Mouse (Mus musculus) left cerebral cortex, postnatal 14 days (tissue): Measurements from ENCODE around the gene Lyst. TPM values are rescaled to one million over a fixed set of nuclear protein-coding genes. Genes with fewer than 3 reads are reported as not detected.
A peak's percentile ranks its signal among the peaks of the same experiment; 100 is the strongest.
"Not testable (repeated sequence)": the region's sequence is repeated elsewhere in the genome, so short reads cannot be mapped to it uniquely, and the experiment has no call there.

Experiments
- DNase-seq, 2 experiments: peaks; one replicate each; pipeline ENCODE4 v3.0.0; 2021 to 2022; ENCODE audit warnings: low spot score in 2 of 2, mixed read lengths in 1 of 2
- intact Hi-C: fragments of 180-260 bp; cut with DNase I; formaldehyde crosslinking; loops from one replicate; pipeline ENCODE4 v1.15.1; 2025
- total RNA-seq, 2 experiments: library from RNA; stranded (reverse); gene quantifications; 2 replicates each; pipeline ENCODE4 v1.2.3; 2021

Gene Lyst
- total RNA-seq, 2 experiments from 2014 or later = 34.8 to 44.6 TPM

DNA sequence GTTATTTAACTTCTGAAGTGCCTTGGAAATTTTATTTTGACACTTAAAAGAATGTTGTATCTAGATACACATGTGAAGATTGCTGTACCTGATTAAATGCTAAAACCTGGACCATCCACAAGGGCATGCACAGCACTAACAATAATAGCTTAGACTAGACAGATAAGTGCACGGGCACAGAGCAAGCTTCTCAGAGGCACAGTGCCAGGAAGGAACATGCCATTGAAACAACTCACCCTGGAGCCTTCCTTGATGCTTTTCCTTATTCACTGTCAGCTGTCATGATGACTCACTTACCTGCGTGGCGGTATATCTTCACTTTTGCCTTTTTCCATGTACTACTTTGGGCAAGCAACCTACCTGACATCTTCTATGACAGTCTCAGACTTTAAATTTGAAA lies 155.7 kb downstream of the Lyst start:
- DNase-seq = no peak
- intact Hi-C loops = no loop called here

DNA sequence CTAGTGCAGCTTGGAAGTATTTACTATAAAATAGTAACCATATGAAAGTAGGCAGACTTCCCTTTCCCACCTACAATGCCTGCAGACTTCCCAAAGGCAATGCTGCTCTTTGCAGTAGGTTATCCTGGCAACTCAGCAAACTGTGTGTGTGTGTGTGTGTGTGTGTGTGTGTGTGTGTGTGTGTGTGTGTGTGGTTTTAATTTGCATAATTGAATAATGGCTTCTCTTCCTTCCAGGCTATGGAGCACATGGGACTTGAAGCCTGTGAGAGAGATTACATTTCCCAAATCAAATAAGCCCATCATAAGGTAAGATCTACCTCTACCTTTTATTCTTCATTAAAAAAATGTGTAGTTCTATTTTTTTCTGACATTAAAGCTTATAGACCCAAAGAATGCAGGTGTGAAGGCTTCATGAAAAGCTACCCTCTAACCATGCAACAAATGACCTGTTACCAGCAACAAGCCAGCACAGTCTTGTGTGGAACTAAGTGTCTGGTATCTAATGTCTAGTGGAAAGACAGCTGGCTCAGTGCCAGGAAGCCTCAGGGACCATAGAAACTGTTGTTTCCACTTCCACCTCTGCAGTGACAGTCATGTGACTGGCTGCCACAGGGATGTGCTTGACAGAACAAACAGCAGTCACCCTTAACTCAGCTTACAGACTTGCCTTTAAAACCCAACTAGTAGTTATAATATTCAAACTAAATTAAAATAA lies 185.7 kb downstream of the Lyst start:
- DNase-seq = peak in 1 of 2 experiments; percentile 63
- intact Hi-C loops = no loop called here

- intact Hi-C loops = no loop called here
- DNase-seq = no peak
Observed at GRCm38 (mm10) chr13:13777052-13777451, 186.9 kb downstream of the Lyst start.

GRCm38 (mm10) chr13:13777696-13778095 lies 187.5 kb downstream of the Lyst start:
- intact Hi-C loops = no loop called here
- no peak for DNase-seq

GRCm38 (mm10) chr13:13778837-13779458 lies 188.8 kb downstream of the Lyst start:
- DNase-seq = no peak
- intact Hi-C loops = no loop called here

- DNase-seq = no peak
- intact Hi-C loops = no loop called here
Observed at GRCm38 (mm10) chr13:13780271-13780670, 190.1 kb downstream of the Lyst start.

GRCm38 (mm10) chr13:13781026-13781425 lies 190.8 kb downstream of the Lyst start:
- no peak for DNase-seq
- intact Hi-C loops = no loop called here

- intact Hi-C loops = no loop called here
- no peak for DNase-seq
Observed at GRCm38 (mm10) chr13:13783296-13783695, 193.1 kb downstream of the Lyst start.

DNA sequence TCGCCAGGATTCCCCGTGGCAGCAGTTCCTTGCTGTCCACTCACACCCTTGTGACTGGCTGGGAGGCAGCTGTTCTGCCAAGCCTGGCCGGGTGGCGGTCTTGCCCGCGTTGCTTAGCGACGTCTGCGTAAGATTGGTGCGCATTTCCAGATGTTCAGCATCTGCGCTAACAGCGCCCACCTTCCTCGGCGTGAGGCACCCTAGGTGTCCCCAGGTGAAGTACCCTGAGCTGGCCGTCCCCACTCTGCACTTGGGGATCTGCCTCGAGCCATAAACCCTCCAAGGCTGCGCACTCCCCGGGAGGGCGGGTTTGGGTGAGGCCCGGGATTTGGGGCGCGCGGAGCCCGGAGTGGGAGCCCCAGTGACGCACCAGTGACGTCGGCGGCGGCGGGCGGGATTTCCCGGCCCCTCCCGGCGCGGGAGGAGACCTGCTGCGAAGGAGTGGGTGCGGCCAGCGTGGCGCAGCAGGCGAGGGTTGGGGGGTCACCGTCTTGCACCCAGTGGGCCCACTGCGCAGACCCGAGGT lies 193.8 kb downstream of the Lyst start, which contains the start of gene Gng4:
Gng4 (plus strand) TSS at position 166 of the 526 bp plus-strand sequence.
- DNase-seq = peak; percentile 68 to 84
- intact Hi-C loops = no loop called here

DNA sequence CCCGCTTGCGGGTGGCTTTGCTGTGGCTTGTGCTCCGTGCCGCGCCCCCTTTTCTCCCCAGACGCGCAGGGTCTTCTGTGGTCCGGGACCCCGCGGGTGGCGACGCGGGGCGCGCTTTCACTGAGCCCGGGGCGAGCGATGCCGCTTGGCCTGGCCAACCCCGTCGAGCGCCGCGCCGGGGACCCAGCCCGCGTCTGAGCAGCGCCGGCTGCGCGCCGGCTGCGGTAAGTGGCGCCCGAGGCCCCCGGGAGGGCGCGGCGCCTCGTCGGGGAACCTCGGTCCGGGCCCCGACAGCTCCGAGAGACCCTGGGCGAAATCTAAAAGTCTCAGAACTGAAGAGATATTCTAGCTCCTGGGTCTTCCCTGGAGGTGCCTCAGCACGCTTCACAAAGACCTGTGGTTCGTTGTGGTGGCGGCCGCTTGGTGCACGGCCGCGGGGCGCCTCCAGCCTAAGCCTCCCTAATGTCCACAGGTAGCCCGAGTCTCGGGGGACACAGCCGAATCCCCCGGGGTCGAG lies 194.3 kb downstream of the Lyst start:
- no peak for DNase-seq
- intact Hi-C loops = no loop called here

DNA sequence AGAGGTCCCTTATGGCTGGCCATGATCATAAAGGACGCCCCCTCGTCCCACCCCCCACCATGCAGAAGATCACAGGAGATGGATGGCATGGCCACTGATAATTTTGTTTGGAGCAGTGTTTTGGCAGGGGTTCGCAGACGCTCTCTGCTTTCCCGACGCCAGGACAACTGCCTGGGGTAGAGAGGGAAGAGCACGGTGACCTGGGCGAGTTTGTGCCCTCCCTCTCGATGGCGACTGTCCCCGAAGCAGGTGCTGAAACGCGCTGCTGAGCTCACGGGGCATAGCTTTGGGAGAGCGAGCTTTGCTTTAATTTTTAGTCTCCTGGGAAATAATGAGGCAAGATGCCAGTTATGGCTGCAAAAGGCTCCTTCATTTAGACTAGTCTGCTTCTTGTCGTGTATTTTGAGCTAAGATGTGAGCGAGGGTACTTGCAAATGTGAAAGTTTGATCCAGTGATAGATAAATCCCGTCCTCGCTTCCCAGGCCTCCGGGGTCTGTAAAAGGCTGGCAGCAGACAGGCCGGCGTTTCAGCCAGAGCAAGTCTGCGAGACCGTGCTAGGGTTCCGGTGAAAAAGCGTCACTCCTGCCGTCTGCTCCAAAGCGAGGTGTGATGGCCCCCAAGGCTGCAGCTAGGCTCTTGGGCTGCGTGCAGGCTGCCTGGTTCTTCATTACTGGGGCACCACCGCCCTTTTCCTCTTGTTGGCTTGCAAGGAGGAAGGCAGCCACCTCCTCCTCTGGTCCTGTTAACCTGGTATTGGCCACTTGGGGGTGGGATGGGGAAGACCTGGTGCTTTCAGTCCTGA lies 195.0 kb downstream of the Lyst start:
- intact Hi-C loops = no loop called here
- DNase-seq = peak in 1 of 2 experiments; percentile 19

- no peak for DNase-seq
- intact Hi-C loops = no loop called here
Observed at GRCm38 (mm10) chr13:13786971-13787370, 196.8 kb downstream of the Lyst start.

DNA sequence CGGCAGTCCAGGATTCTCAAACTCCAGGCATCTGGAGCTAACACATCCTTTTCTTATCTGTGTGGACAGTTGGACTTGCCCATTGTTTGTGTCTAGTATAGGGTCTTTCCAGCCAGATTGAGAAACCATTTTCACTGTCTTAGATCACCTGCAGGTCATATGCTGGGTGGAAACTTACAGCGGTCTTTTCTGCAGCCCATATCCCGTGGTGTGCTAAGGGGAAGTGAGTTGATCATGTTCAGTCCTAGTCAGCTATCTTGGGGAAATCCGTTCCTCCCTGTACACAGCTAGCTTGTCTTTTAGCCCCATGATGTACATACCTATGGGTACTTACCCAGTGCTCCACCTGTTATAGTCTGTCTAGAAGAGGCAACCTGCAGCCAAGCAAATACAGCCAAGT lies 197.9 kb downstream of the Lyst start:
- no peak for DNase-seq
- intact Hi-C loops = no loop called here

DNA sequence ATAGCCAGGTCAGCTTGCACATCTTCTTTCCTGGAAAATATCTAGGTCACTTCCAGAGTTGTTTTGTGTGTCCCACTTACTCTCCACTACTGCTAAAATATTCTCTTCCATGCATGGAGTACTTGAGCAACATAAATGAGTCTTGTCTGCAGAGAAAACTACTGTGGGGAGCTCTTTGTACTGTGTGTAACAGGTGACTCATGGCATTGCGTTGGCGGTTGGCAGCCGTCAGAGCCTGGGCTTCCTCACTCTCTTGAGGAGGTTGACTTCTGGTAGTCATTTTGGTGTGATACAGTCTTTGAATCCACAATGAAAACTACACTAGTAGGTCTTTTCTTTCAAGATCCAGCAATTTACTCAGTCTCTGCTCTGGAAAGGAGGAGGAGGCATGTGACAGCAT lies 201.8 kb downstream of the Lyst start:
- peak; percentile 57 to 73 for DNase-seq

DNA sequence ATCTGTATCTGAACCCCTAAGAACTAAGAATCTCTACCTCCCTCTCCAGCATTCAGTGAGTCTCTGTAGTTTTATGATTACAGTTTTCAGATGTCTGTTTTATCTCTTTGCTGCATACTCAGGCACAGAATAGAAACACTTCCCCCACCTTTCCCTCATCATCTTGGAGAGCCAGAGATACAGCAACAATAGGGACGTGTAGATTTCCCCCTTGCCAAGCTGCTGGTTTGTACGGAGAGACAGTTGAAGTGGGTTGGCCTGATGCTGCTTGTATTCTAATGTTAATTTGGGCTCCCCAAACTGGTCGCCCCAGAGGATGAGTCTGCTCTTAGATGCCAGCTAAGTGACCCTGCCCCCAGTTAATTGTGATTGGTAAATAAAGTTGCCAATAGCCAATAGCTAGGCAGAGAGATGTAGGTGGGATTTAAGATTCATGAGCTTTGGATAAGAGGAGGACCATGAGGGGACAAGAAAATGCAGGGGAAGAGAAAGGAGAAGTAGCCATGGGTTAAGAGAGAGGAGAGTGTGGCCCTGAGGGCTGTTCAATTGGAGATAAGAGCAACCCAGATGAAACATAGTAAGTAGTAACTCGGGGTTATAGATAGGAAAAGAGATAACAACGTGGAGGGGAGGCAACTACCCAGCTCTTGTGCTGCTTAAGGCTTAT lies 205.1 kb downstream of the Lyst start:
- DNase-seq = no peak
- intact Hi-C loops = no loop called here

More for the DNA sequence above, 201.8 kb downstream of the Lyst start:
- intact Hi-C loops = no loop called here

DNA sequence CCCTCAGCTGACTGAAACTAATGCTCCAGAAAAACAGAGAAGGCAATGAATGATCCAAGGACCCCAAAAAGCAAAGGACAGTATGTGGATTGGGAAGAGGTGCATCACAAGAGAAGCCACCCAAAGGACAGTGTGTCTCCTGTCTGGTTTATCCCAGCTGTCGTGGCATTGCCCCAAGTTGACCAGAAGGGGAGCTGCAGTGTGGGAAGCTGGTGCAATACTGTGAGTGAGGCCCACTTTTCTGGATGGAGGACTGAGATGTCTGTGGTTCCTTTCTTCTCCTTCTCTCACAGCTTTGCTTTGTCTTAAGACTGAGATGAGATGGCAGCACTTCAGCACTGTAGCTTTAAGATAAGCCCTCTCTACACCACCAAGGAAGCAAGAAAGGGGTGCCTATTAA lies 205.9 kb downstream of the Lyst start:
- intact Hi-C loops = no loop called here
- DNase-seq = no peak

GRCm38 (mm10) chr13:13797816-13798215 lies 207.6 kb downstream of the Lyst start:
- DNase-seq, intact Hi-C loops: not testable (repeated sequence)

GRCm38 (mm10) chr13:13798775-13799174 lies 208.6 kb downstream of the Lyst start:
- no peak for DNase-seq
- intact Hi-C loops = no loop called here
